Comparison of ENCODE assay signal across 8 mouse cellular contexts in genomic region chr8:123331810-123332209, GRCm38 (mm10). TPM values are rescaled to one million over a fixed set of nuclear protein-coding genes. Genes with fewer than 3 reads are reported as not detected.
DNase-seq lines count a peak whose midpoint lies in the region; ATAC-seq and TF ChIP-seq lines count a peak whose summit lies in the region.

No protein-coding gene starts in this region.

- H3K36me3 ChIP-seq in heart, embryonic 10.5 days, result no peaks in the 10 kb centered on the region
- no peaks in the 10 kb centered on the region for H3K36me3 ChIP-seq in ES-E14 (ENCODE audit: control insufficient read depth, insufficient read depth, low read length, poor library complexity, severe bottlenecking)
- no peaks in the 10 kb centered on the region for H3K36me3 ChIP-seq in hindbrain, embryonic 13.5 days
- H3K36me3 ChIP-seq in midbrain, embryonic 10.5 days, result no peaks in the 10 kb centered on the region

- in situ Hi-C loops in ES-E14 (cut with MboI; ENCODE audit: low sequenced_read_pairs in 2 of 2, unreplicated experiment in 2 of 2), result no loop called here

- peaks cover 44% of the 10 kb centered on the region for H3K4me1 ChIP-seq in heart, embryonic 10.5 days
- peaks cover 4 to 9% of the 10 kb centered on the region in 2 experiments; a peak in 3 of 4 replicates for H3K4me1 ChIP-seq in ES-E14 (ENCODE audit: control insufficient read depth in 2 of 2, insufficient read depth in 2 of 2, low read length in 2 of 2, poor library complexity in 1 of 2)
- peaks cover 46% of the 10 kb centered on the region for H3K4me1 ChIP-seq in hindbrain, embryonic 13.5 days (replicated peaks)
- peaks cover 33% of the 10 kb centered on the region for H3K4me1 ChIP-seq in midbrain, embryonic 10.5 days

- 20% methylated on average over 8 of the region's 8 CpGs for WGBS in heart, embryonic 10.5 days
- 31% methylated on average over 8 of the region's 8 CpGs for WGBS in hindbrain, embryonic 13.5 days
- WGBS in midbrain, embryonic 10.5 days, result 44% methylated on average over 8 of the region's 8 CpGs

- H3K4me2 ChIP-seq in hindbrain, embryonic 13.5 days, result peak overlapping the region; percentile 86

- no peak for DNase-seq in heart, embryonic 10.5 days (ENCODE audit: low spot score)
- DNase-seq in heart, postnatal 25 days (ENCODE audit: low spot score), result no peak
- DNase-seq in ES-E14 (ENCODE audit: low read depth, low spot score), result no peak
- DNase-seq in midbrain, embryonic 10.5 days (ENCODE audit: low spot score), result no peak
- no peak for DNase-seq in layer of hippocampus, postnatal 36 days
- DNase-seq in thymus, postnatal 4 days, result no peak

- intact Hi-C loops in heart, postnatal 25 days (cut with DNase I), result no loop called here

- peaks cover 25% of the 10 kb centered on the region for H3K27me3 ChIP-seq in heart, embryonic 10.5 days (ENCODE audit: insufficient read depth, poor library complexity, severe bottlenecking)
- 0 out of 2 replicates have a peak, but pooled peaks cover 11% of the 10 kb centered on the region for H3K27me3 ChIP-seq in hindbrain, embryonic 13.5 days
- peaks cover 26% of the 10 kb centered on the region for H3K27me3 ChIP-seq in midbrain, embryonic 10.5 days (ENCODE audit: low read depth, poor library complexity, severe bottlenecking)

- H3K4me3 ChIP-seq in heart, embryonic 10.5 days, result peak overlapping the region; percentile 72
- H3K4me3 ChIP-seq in ES-E14 (ENCODE audit: insufficient read depth in 1 of 2, low read depth in 1 of 2, low read length in 2 of 2, poor library complexity in 1 of 2, severe bottlenecking in 1 of 2), result peak overlapping the region; percentile 66 to 70
- peak overlapping the region; percentile 85 for H3K4me3 ChIP-seq in hindbrain, embryonic 13.5 days
- peak overlapping the region; percentile 92 for H3K4me3 ChIP-seq in midbrain, embryonic 10.5 days

- no peak overlapping the region for H3K27ac ChIP-seq in heart, embryonic 10.5 days
- no peak overlapping the region for H3K27ac ChIP-seq in ES-E14 (ENCODE audit: insufficient read depth, low read depth, low read length, poor library complexity, severe bottlenecking)
- H3K27ac ChIP-seq in hindbrain, embryonic 13.5 days, result peak overlapping the region; percentile 97
- peak overlapping the region; percentile 89 for H3K27ac ChIP-seq in midbrain, embryonic 10.5 days (replicated peaks)

- H3K9ac ChIP-seq in ES-E14 (ENCODE audit: insufficient read depth, low read depth, low read length, poor library complexity, severe bottlenecking), result no peak overlapping the region
- peak overlapping the region; percentile 98 for H3K9ac ChIP-seq in hindbrain, embryonic 13.5 days

- ATAC-seq in hindbrain, embryonic 13.5 days (ENCODE audit: low FRiP score), result no peak; the same call in 1 of the 2 replicates
- no peak for ATAC-seq in activated CD4-positive, CD25-positive, alpha-beta regulatory T cell, adult 4 months

- no peaks in the 10 kb centered on the region for H3K9me3 ChIP-seq in heart, embryonic 10.5 days
- no peaks in the 10 kb centered on the region for H3K9me3 ChIP-seq in ES-E14 (ENCODE audit: control insufficient read depth, insufficient read depth, low read depth, low read length)
- H3K9me3 ChIP-seq in hindbrain, embryonic 13.5 days, result no peaks in the 10 kb centered on the region
- no peaks in the 10 kb centered on the region for H3K9me3 ChIP-seq in midbrain, embryonic 10.5 days (replicated peaks)

TF ChIP-seq in ES-E14, 5 proteins besides CTCF, POLR2A, EP300 and RAD21:
- no peak for TF ChIP-seq MAFK (IDR thresholded peaks at IDR 0.05; ENCODE audit: insufficient read depth, low read depth, low read length)
TF ChIP-seq in ES-E14: peak in this region for 0.

RNA-seq across cellular contexts. Expression of gene Spire2, which starts 0.7 kb away (rescaled TPM):
- 4.4 TPM in 2 replicates for polyA plus RNA-seq in heart, embryonic 10.5 days (2016; fragmentation: Nextera tagmentation; extraction: Ambion mirVana)
- under 1 TPM; 0.10 to 0.20 TPM for total RNA-seq in heart, postnatal 25 days (2021)
- total RNA-seq in ES-E14 (2012; rRNA removed), result 8.8 and 13.6 TPM in 2 replicates
- 39.1 and 39.6 TPM in 2 replicates for polyA plus RNA-seq in hindbrain, embryonic 13.5 days (2015; fragmentation: Nextera tagmentation; extraction: Ambion mirVana)
- 9.7 and 12.3 TPM in 2 replicates for polyA plus RNA-seq in midbrain, embryonic 10.5 days (2016; fragmentation: Nextera tagmentation; extraction: Ambion mirVana)
- not detected for polyA plus RNA-seq in activated CD4-positive, CD25-positive, alpha-beta regulatory T cell, adult 4 months (2017; shearing (Covaris generic))
- 10 to 100 TPM; 15.2 to 17.2 TPM for total RNA-seq in layer of hippocampus, postnatal 36 days (2021)

RNA-seq across cellular contexts. Expression of gene Fanca, which starts 13.4 kb away (rescaled TPM):
- 28.9 and 31.5 TPM in 2 replicates for polyA plus RNA-seq in heart, embryonic 10.5 days (2016; fragmentation: Nextera tagmentation; extraction: Ambion mirVana)
- total RNA-seq in heart, postnatal 25 days (2021), result 1 to 10 TPM; 1.7 to 3.0 TPM
- 31.7 and 52.6 TPM in 2 replicates for total RNA-seq in ES-E14 (2012; rRNA removed)
- polyA plus RNA-seq in hindbrain, embryonic 13.5 days (2015; fragmentation: Nextera tagmentation; extraction: Ambion mirVana), result 7.8 and 11.1 TPM in 2 replicates
- polyA plus RNA-seq in midbrain, embryonic 10.5 days (2016; fragmentation: Nextera tagmentation; extraction: Ambion mirVana), result 40.4 and 45.3 TPM in 2 replicates
- polyA plus RNA-seq in activated CD4-positive, CD25-positive, alpha-beta regulatory T cell, adult 4 months (2017; shearing (Covaris generic)), result 1 to 10 TPM; 4.2 to 5.3 TPM
- total RNA-seq in layer of hippocampus, postnatal 36 days (2021), result 1 to 10 TPM; 3.6 to 4.0 TPM

RNA-seq across cellular contexts. Expression of gene Tcf25, which starts 41.7 kb away (rescaled TPM):
- 153 and 172 TPM in 2 replicates for polyA plus RNA-seq in heart, embryonic 10.5 days (2016; fragmentation: Nextera tagmentation; extraction: Ambion mirVana)
- total RNA-seq in heart, postnatal 25 days (2021), result 100 to 1,000 TPM; 113 to 157 TPM
- total RNA-seq in ES-E14 (2012; rRNA removed), result 87.2 and 114 TPM in 2 replicates
- polyA plus RNA-seq in hindbrain, embryonic 13.5 days (2015; fragmentation: Nextera tagmentation; extraction: Ambion mirVana), result 273 and 284 TPM in 2 replicates
- polyA plus RNA-seq in midbrain, embryonic 10.5 days (2016; fragmentation: Nextera tagmentation; extraction: Ambion mirVana), result 150 and 167 TPM in 2 replicates
- 10 to 100 TPM; 84.9 to 92.3 TPM for polyA plus RNA-seq in activated CD4-positive, CD25-positive, alpha-beta regulatory T cell, adult 4 months (2017; shearing (Covaris generic))
- 100 to 1,000 TPM; 510 to 526 TPM for total RNA-seq in layer of hippocampus, postnatal 36 days (2021)

Comparison
In these comparisons a context has a peak if more than half of its experiments do, and no peak if none do; other contexts are left out.
1. H3K27ac ChIP-seq: peak in hindbrain, embryonic 13.5 days (single experiment) and midbrain, embryonic 10.5 days (single experiment); none in heart, embryonic 10.5 days (single experiment) and ES-E14 (single experiment).
2. Peak in every context shown above with its lines, with median percentiles within 50 percentile points of each other: H3K4me3 ChIP-seq.